Mouse (Mus musculus) liver, embryonic 14.5 days (tissue): Measurements from ENCODE around the gene Hmcn1. TPM values are rescaled to one million over a fixed set of nuclear protein-coding genes. Genes with fewer than 3 reads are reported as not detected.
A peak's percentile ranks its signal among the peaks of the same experiment; 100 is the strongest.

Experiments used
- ATAC-seq: fragments of 200-750 bp; cut with Nextera tagmentation; 2 replicates; pipeline ENCODE4 v1.8.0; 2017; ENCODE audit warnings: moderate number of reproducible peaks, mild to moderate bottlenecking, moderate library complexity; ENCODE audit not compliant: insufficient read depth
- DNase-seq, 3 experiments: peaks; one replicate each; pipeline ENCODE4 v3.0.0-alpha.2; 2012 to 2013; ENCODE audit warnings: low read depth in 3 of 3, low spot score in 3 of 3
- H3K27ac ChIP-seq: fragments of 300-500 bp; sonication (generic); 2 replicates; pipeline ENCODE4 v1.5.1; 2014; ENCODE audit warnings: moderate library complexity, mild to moderate bottlenecking, control low read depth, inconsistent platforms
- H3K27me3 ChIP-seq: fragments of 300-500 bp; sonication (generic); 2 replicates; pipeline ENCODE4 v1.6.1; 2014; ENCODE audit warnings: mild to moderate bottlenecking, low read length, moderate library complexity; ENCODE audit not compliant: control insufficient read depth, insufficient read depth
- H3K36me3 ChIP-seq: fragments of 300-500 bp; sonication (generic); replicated peaks from 2 replicates; pipeline ENCODE4 v1.6.1; 2014; ENCODE audit warnings: low read depth; ENCODE audit not compliant: control insufficient read depth, insufficient read depth
- H3K4me1 ChIP-seq, 2 experiments: fragments of 200-500 bp in 1 of 2; fragments of 300-500 bp in 1 of 2; sonication (generic) in 1 of 2; replicated peaks; 2 replicates each; pipeline ENCODE4 v1.6.1; 2012 to 2014; ENCODE audit warnings: antibody characterized with exemption in 1 of 2, inconsistent platforms in 1 of 2, low read length in 1 of 2; ENCODE audit not compliant: control insufficient read depth in 2 of 2, insufficient read depth in 2 of 2
- H3K4me2 ChIP-seq: fragments of 300-500 bp; sonication (generic); 2 replicates; pipeline ENCODE4 v1.6.1; 2014; ENCODE audit warnings: low read depth, mild to moderate bottlenecking, control low read depth, moderate library complexity
- H3K4me3 ChIP-seq, 2 experiments: fragments of 200-500 bp in 1 of 2; fragments of 300-500 bp in 1 of 2; sonication (generic) in 1 of 2; 2 replicates each; pipeline ENCODE4 v1.5.1; 2012 to 2014; ENCODE audit warnings: low read depth in 2 of 2, low read length in 2 of 2, mild to moderate bottlenecking in 2 of 2, control low read depth in 1 of 2, inconsistent platforms in 1 of 2, moderate library complexity in 1 of 2; ENCODE audit not compliant: insufficient read depth in 1 of 2
- H3K9ac ChIP-seq: fragments of 300-500 bp; sonication (generic); replicated peaks from 2 replicates; pipeline ENCODE4 v1.6.1; 2014; ENCODE audit warnings: mild to moderate bottlenecking, control low read depth, moderate library complexity
- H3K9me3 ChIP-seq: fragments of 300-500 bp; sonication (generic); 2 replicates; pipeline ENCODE4 v1.6.1; 2016; ENCODE audit warnings: low read length, mixed read lengths; ENCODE audit not compliant: control insufficient read depth
- CTCF ChIP-seq: IDR thresholded peaks from 2 replicates; pipeline ENCODE4 v1.5.1; 2016; ENCODE audit warnings: antibody characterized with exemption, low read depth, control low read depth
- EP300 ChIP-seq: IDR thresholded peaks from 2 replicates; pipeline ENCODE4 v1.6.1; 2016; ENCODE audit warnings: antibody characterized with exemption, low read depth
- WGBS: fragments of 180-500 bp; shearing (Covaris S2); extraction: QIAGEN DNeasy Blood & Tissue Kit; methylation state at CpG from one replicate; pipeline ENCODE4 v1.1.7; 2014; ENCODE audit not compliant: insufficient replicate concordance; 5-methylcytosine and 5-hydroxymethylcytosine counted together
- polyA plus RNA-seq, 2 experiments: library from polyadenylated mRNA; depleted of rRNA in 1 of 2; stranded (reverse) in 1 of 2; unstranded in 1 of 2; fragments of >200 nt; fragmentation: Nextera tagmentation in 1 of 2; extraction: Ambion mirVana in 1 of 2; gene quantifications; 2 replicates each; pipeline versions ENCODE4 v1.2.1 to v1.2.3; 2012 to 2014

Hmcn1 gene
- polyA plus RNA-seq, 2 experiments, result 2.3 to 3.3 TPM

- H3K27me3 ChIP-seq, result no peaks in the 10 kb centered on the region
- no peak overlapping the region for H3K4me3 ChIP-seq
- ATAC-seq, result no peak
- DNase-seq, result no peak
- H3K4me1 ChIP-seq, result no peaks in the 10 kb centered on the region
- 55% methylated on average over 2 of the region's 2 CpGs for whole genome bisulfite sequencing
- no peaks in the 10 kb centered on the region for H3K36me3 ChIP-seq
- H3K9ac ChIP-seq, result no peak overlapping the region
- TF ChIP-seq EP300 (no peak), CTCF (no peak)
- H3K4me2 ChIP-seq, result no peak overlapping the region
- no peak overlapping the region for H3K27ac ChIP-seq
- H3K9me3 ChIP-seq, result no peaks in the 10 kb centered on the region
Observed at GRCm38 (mm10) chr1:150623226-150623625, 370.0 kb downstream of the Hmcn1 start.

- DNase-seq (no peak), ATAC-seq (no peak)
- Histone ChIP-seq H3K36me3 (no peaks in the 10 kb centered on the region), H3K27me3 (no peaks in the 10 kb centered on the region), H3K4me2 (no peak overlapping the region), H3K9ac (no peak overlapping the region), H3K4me1 (no peaks in the 10 kb centered on the region), H3K27ac (no peak overlapping the region), H3K9me3 (no peaks in the 10 kb centered on the region), H3K4me3 (no peak overlapping the region)
- WGBS, result 78% methylated on average over 9 of the region's 9 CpGs
- no peak for TF ChIP-seq EP300
- TF ChIP-seq CTCF, result no peak
Observed at GRCm38 (mm10) chr1:150610539-150610938, 382.7 kb downstream of the Hmcn1 start.

- H3K36me3 ChIP-seq, result no peaks in the 10 kb centered on the region
- 56% methylated on average over 4 of the region's 4 CpGs for WGBS
- ATAC-seq (no peak), DNase-seq (no peak)
- no peaks in the 10 kb centered on the region for H3K9me3 ChIP-seq
- no peak overlapping the region for H3K9ac ChIP-seq
- H3K4me3 ChIP-seq, result no peak overlapping the region
- H3K4me2 ChIP-seq, result no peak overlapping the region
- H3K27ac ChIP-seq, result no peak overlapping the region
- TF ChIP-seq EP300, result no peak
- no peak for TF ChIP-seq CTCF
- H3K27me3 ChIP-seq, result no peaks in the 10 kb centered on the region
- H3K4me1 ChIP-seq, result no peaks in the 10 kb centered on the region
Observed at GRCm38 (mm10) chr1:150606173-150606572, 387.1 kb downstream of the Hmcn1 start.

- Histone ChIP-seq H3K4me1 (no peaks in the 10 kb centered on the region), H3K27ac (no peak overlapping the region), H3K4me3 (no peak overlapping the region), H3K36me3 (no peaks in the 10 kb centered on the region), H3K4me2 (no peak overlapping the region), H3K9me3 (no peaks in the 10 kb centered on the region), H3K27me3 (no peaks in the 10 kb centered on the region), H3K9ac (no peak overlapping the region)
- WGBS, result 74% methylated on average over 13 of the region's 13 CpGs
- DNase-seq (no peak), ATAC-seq (no peak)
- TF ChIP-seq EP300, result no peak
- no peak for TF ChIP-seq CTCF
Observed at GRCm38 (mm10) chr1:150593614-150594013, 399.6 kb downstream of the Hmcn1 start.

DNA sequence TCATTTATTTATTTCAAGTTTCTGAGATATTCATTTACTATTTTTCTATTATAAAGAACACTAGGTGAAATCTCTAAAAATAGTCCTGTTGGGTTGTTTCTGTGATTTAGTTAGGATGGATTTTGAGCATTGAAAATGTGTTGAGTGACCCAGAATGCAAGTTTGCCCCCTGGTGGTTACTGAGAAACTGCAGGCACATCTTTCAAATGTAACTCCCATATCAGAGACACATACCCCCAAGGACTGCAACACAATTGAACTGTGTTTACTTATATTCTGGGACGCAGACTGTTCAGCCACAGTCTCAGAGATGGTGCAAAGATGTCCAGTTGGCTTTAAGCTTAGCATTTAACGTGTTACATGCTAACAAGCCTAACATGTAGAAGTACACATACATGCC, 402.0 kb downstream of the Hmcn1 start:
- no peak for ATAC-seq
- H3K36me3 ChIP-seq, result no peaks in the 10 kb centered on the region
- no peaks in the 10 kb centered on the region for H3K4me1 ChIP-seq
- H3K27ac ChIP-seq, result no peak overlapping the region
- no peak overlapping the region for H3K4me2 ChIP-seq
- H3K9me3 ChIP-seq, result no peaks in the 10 kb centered on the region
- H3K4me3 ChIP-seq, result no peak overlapping the region
- TF ChIP-seq CTCF (peak; percentile 59), EP300 (no peak)
- no peaks in the 10 kb centered on the region for H3K27me3 ChIP-seq
- peak in 1 of 3 experiments; percentile 2 for DNase-seq
- 19% methylated on average over 2 of the region's 2 CpGs for WGBS
- no peak overlapping the region for H3K9ac ChIP-seq

- H3K9ac ChIP-seq, result no peak overlapping the region
- no peaks in the 10 kb centered on the region for H3K27me3 ChIP-seq
- no peak for DNase-seq
- no peak overlapping the region for H3K4me2 ChIP-seq
- H3K36me3 ChIP-seq, result no peaks in the 10 kb centered on the region
- H3K4me1 ChIP-seq, result no peaks in the 10 kb centered on the region
- no peak overlapping the region for H3K27ac ChIP-seq
- H3K4me3 ChIP-seq, result no peak overlapping the region
- TF ChIP-seq CTCF, result no peak
- TF ChIP-seq EP300, result no peak
- no peaks in the 10 kb centered on the region for H3K9me3 ChIP-seq
- ATAC-seq, result no peak
Observed at GRCm38 (mm10) chr1:150587410-150587809, 405.8 kb downstream of the Hmcn1 start.
